Mouse (Mus musculus): ENCODE data around the gene Kdelr1. TPM values are rescaled to one million over a fixed set of nuclear protein-coding genes. Genes with fewer than 3 reads are reported as not detected.
A peak's percentile ranks its signal among the peaks of the same experiment; 100 is the strongest.
"Not testable (repeated sequence)": the region's sequence is repeated elsewhere in the genome, so short reads cannot be mapped to it uniquely, and the experiment has no call there.

The Kdelr1 gene
- polyA plus RNA-seq, 2 experiments from 2014 or later = 23.4 to 38.5 TPM

DNA sequence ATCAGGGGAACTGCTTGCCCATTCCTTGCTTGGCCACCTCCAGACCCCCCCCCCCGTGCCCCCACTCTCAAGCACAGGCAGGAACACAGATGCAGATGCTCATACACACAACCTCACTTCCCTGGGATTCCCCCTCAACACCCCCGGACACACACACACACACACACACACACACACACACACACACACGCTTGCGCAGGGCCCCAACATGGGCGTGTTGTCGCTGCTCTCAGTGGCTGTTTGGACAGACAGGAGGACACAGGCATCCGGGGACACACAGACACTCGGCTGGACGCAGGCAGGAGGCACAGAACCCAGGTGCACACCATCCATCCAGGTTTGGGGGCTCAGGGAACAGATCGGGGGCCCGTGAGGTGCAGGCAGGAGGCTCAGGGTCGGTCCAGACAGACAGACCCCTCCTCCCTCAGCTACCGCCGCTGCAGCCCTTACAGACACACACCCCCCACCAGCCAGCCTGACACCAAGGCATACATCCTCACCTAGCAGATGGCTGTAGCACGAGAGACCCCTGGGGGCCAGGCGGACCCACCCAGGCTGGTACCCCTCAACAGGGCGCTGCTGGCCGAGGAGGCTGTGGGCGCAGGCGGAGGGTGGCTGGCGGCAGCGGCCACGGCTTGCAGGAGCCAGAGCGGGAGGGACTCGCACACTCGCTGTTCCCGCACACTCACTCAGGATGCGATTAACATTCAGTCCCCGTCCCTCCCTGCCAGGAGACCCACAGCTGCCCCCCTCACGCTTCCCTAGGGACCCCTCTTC is 2.1 kb upstream of the Kdelr1 start:
- ATAC-seq = no peak

DNA sequence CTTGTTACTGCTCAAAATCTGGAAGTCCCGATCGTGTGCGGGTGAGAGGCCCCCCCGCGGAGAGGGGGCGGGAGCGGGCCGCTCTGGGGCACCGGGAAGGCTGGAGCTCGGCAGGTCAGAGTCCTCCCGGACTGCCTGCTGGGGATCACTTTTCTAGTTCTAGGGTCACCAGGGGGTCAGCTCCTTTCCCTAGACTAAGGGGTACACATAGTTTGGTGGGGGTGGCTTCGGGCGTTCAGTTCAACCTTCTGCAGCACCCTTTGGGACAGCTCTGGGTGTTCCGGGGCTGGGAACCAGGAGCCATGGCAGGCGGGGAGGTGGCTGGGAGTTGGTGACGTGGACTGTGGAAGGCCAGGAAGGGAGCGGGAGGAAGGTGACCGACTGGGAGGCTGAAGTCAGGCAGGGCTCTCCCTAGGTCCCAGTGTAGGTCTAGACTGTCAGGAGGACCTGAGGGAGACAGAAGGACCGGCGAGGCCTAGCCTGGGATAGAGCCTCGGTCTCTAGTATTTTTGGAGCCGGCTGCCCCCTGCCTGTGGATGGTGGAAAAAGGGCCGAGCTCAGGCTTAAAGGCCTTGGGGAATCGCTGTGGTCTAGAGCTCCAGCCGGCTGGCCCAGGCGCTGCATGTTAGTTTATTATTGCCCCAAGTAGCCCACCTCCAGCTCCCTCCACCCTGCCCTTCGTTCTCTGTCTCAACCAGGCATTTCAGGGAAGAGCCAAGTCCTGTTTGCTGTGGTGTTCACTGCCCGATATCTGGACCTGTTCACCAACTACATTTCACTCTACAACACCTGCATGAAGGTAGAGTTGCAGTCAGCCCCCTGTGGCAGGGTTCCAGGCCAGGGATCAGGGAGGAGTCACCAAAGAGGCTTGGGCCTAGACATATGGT is 732 bp downstream of the Kdelr1 start:
- ATAC-seq = no peak

DNA sequence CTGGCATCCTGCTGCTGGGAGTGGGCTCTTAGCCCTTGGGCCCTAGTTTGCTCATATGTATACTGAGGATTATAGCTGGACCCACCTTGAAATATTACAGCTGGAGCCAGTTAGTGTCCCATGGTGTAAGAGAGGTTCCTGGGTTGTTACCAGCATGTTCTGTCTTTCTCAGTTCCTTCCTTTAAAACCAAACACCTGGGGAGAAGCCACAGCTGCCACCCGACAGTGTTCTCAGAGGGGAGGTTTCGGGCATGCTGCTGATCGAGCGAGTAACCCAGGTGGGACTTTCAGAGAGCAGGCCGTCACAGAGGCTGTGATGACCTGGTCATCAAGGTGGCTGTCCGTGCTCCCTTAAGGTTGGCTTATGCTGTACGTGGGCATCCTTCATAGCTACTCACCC is 4.3 kb downstream of the Kdelr1 start:
- no peak for ATAC-seq

DNA sequence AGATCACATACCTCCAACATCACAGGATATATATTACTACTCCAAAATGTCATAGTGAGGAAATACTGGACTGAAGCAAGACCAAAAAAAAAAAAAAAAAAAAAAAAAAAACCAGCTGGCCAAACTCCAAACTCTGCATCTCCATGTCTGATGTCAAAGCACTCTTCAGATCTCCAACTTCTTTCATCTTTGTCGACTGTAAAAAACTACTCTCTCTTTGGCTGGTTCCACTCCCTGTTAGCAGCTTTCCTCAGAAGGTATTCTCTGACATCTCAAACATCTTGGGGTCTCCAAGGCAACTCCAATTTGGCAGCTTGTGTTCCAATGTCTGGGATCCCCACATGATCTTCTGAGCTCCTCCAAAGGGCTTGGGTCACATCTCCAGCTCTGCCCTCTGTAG is 5.7 kb downstream of the Kdelr1 start, which contains the start of gene Grin2d:
TSS of gene Grin2d (minus strand) at position 101 of the 400 bp plus-strand sequence.
- ATAC-seq = not testable (repeated sequence)

DNA sequence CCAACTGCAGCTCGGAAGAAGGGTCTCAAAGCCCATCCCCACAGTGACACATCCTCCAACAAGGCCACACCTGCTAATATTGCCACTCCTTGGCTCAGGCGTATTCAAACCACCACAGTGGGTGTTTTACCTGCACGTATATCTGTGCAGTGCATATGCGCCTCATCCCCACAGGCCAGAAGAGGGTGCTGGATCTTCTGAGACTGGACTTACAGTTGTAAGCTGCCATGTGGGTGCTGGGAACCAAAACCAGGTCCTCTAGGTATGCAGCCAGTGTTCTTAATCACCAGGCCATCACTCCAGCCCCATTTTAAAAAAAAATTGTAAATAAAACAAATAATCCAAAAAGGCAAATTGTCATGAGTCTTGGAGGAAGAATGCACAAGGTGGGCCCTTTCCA is 8.0 kb downstream of the Kdelr1 start:
- ATAC-seq = no peak

DNA sequence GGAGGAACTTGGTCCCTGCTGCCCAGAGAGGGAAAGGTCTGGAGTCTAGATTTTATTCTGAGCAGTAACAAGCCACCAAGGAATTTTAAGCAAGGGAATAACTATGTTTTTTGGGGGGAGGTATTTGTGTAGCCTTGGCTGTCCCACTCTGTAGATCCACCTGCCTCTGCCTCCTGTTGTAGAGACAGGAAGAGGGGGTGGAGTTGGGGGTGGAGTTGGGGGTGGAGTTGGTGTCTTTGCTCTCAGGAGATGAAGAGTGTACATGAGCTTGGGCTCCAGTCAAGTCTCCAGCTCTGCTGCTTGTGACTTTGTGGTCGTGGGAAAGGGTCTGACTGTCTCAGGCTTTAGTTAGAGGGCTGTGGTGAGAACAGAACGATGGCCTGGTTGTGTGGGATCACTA is 8.4 kb downstream of the Kdelr1 start:
- no peak for ATAC-seq

DNA sequence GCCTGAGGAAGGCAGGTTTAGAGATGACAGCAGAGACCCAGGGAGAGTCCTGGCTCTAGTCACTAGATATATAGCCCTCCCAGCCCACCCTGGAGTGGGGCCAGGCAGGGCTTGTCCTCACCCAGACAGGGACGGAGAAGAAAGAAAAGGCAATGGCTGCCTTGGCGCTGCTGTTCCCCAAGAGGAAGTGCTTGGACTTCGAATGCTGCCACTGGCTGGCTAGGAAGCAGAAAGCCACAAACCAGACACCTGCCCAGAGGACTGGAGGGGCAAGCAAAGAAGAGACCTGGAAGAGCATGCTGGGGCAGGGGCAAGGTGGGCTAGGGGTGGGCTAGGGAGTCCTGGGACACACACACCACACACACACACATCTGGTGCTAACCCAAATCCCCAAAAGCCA is 14.7 kb downstream of the Kdelr1 start:
- no peak for ATAC-seq

DNA sequence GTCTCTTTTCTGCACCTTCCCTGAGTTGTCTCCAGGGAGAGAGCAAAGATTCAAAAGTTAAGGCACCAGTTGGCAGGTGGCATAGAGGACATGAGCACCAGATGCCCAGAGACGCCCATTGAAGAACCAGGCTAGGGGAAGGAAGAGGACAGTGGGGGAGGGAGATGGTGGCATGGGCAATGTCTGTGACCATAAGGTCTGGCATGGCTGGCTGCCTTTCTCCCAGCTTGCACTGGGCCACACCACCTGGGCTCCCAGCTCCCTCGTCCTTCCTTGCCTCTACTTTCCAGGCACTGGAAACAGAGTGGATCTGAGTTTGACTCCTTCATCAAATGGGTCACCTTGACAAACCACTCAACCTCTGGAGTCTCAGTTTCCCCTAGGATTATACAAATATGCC is 20.1 kb downstream of the Kdelr1 start:
- no peak for ATAC-seq

DNA sequence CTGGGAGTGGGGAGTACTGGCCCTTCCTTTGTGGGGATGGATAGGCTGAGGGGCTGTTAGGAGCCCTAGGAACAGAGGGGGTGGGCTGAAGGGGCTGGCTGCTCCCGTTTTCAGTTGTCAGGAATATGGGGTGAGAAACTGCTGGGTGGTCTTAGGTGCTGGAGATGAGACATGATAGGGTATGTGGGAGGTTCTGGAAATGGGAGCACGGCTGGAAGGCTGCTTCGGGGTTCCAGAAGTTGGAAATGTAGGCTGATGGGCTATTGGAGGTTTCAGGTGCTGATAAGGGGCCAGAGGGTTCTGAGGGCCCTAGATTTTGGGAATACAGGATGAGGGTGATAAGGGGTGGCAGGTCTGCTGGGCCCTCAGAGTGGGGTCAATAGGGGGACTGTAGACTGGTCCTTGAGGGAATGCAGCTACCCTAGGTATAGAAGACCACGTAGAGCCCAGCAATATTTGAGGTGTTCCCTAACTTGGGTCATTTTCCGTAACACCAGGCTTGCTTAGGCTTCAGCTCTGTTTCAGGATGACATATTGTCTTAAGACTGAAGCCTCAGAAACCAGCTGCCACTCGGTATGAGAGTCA is 23.5 kb downstream of the Kdelr1 start:
- ATAC-seq = peak; percentile 7

DNA sequence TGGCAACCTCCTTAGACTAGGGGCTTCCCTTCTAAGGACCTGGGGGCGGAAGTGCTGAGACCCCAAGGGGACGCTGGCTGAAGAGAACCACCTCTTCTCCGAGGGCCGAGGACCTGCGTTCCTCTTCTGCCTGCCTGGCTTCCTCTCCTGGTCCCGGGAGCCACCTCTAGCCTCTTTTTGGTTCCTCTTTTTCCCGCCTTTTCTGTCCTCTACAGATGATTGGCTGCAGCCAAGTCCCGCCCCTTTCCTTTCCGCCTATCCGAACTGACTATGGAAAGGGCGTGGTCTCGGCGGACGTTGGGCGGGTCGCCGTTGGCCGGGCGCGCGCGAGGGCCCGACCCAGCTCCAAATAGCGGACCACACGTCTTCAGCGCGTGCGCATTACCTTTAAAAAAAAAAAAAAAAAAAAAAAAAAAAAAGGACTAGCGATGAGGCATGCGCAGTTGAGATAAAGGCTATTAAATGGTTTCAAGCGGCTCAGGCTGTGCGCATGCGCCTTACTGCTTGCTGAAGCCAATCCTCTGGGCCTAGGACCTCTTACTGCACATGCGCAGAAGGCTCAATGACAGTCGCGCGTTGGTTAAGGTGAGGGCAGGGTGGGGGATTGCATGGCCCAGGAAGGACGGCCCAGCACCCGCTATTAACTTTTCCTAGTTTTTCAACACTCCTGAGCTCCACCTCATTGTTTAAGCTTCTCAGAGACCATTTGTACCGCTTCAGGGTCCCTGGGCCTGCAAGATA is 24.1 kb downstream of the Kdelr1 start, which contains the start of the genes Syngr4 and Tmem143:
TSS of gene Syngr4 (minus strand) at position 198 of the 741 bp plus-strand sequence.
TSS of gene Tmem143 (plus strand) at position 425 of the 741 bp plus-strand sequence.
- peak; percentile 91 for ATAC-seq

DNA sequence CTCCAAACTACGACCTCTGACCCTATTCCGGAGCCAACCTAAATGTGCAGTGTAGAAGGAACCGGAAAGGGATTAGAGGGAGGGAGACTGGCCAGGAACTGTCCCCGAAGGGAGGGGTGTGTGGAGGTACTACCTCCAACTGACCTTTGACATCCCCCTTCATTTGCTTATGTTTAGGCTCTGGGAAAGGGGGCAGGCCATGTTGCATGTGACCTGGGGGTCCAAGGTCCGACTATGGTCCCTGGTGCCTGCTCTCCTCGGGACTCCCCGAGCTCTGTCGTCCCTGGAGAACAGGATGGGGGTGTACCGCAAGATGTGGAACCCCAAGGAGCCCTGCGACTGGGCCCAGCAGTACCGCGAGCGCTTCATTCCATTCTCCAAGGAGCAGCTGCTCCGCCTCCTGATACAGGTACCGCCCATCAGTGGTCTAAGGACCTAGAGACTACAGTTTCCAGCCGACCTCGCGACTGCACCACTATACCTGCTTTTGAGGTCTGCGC is 24.7 kb downstream of the Kdelr1 start:
- no peak for ATAC-seq

DNA sequence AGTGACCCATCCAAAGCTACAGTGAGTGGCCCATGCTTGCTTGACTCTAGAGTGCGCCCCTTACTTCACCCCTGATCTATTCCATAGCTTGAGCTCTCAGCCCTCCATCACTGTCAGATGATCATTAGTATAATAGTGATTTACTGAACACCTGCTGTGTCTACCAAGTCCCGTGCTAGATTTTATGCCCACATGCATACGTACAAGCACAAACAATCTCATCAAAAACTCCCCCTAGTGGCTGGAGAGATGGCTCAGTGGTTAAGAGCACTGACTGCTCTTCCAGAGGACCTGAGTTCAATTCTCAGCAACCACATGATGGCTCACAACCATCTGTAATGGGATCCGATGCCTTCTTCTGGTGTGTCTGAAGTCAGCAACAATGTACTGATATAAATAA is 25.6 kb downstream of the Kdelr1 start:
- ATAC-seq = peak; percentile 32

DNA sequence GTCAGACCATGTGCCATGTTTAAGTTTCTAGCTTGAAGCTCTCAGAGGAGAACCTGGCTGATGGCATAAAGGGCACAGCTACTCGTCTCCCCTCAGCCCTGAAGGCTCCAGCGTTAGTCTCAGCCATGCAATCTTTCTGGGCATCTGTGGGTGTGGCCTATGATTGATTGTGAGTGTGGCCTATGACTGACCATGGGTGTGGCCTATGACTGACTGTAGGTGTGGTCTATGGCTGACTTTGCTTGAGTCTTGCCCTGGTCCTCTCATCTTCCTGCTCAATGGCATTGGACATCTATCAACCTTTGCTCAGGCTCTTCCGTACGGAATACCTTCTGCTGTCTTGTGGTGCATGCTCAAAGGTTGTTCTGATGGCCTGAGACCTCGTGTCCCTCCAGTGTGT is 29.0 kb downstream of the Kdelr1 start:
- no peak for ATAC-seq

DNA sequence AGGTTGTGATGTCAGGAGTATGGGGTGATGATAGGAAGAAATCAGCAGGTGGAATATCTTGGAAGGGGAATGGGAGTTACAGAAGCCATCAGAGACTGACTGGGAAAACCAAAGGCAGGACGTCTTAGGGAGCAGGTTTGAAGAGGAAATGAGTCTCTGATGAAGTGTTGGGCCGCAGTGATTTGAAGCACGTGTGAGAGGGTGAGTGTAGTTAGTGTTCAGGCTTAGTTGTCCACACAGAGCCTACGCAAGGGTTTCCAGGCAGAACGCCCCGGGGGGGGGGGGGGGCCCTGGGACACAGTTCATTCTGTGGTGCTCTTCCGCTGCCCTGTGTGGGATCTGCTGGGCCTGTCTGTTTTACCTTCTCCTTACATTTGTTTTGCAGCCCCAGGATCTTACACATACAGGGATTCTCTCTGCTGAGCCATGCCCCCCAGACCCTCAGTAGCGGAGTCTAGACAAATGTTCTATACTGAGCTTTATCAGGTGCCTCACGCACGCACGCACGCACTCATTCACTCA is 30.0 kb downstream of the Kdelr1 start:
- ATAC-seq = no peak

DNA sequence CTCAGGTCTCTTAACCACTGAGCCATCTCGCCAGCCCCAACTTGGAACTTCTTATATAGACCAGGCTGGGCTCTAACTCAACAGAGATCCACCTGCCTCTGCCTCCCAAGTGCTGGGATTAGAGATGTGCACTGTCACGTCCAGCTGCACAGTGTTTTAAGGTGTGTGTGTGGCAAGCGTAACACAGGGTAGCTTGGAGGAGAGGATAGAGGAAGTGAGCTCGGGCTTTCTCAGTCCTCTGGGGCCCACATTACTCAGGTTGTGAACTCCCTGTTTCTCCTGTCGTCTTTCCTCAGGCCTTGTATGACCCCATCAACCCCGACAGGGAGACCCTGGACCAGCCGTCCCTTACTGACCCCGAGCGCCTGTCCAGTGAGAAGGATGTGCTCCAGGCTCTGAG is 34.0 kb downstream of the Kdelr1 start:
- ATAC-seq = no peak

DNA sequence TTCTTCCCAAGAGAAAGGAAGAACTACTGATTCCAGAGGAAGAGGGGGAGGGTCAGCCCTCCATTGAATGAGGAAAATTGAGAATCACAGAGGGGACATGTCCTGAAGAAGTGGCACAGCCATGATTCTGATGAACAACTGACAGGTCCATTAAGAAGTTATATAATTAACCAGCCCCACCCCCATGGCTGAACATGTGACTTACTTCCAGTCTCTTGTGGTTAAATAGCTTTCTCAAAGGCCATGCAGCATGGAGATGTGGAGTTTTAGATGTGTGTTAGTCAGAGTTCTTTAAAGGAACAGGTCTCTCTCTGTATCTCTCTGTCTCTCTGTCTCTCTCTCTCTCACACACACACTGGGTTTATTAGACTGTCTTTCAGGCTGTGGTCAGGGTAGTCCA is 35.8 kb downstream of the Kdelr1 start:
- ATAC-seq = no peak

DNA sequence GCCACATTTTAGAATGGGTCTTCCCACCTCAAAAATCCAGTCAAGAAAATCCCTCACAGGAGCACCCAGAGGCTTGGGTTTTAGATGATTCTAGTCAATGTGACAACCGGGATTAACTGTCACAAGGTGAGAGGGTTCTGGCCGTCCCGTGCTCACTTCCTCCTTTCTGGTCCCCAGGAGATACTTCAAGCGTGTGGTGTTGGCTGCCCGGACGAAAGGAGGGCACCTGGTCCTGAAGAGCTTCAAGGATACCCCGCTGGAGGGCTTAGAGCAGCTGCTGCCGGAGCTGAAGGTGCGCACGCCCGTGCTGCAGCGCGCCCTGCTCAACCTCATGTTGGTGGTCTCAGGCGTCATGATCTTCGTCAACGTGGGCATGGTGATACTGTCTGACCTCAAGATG is 36.6 kb downstream of the Kdelr1 start:
- ATAC-seq = no peak

DNA sequence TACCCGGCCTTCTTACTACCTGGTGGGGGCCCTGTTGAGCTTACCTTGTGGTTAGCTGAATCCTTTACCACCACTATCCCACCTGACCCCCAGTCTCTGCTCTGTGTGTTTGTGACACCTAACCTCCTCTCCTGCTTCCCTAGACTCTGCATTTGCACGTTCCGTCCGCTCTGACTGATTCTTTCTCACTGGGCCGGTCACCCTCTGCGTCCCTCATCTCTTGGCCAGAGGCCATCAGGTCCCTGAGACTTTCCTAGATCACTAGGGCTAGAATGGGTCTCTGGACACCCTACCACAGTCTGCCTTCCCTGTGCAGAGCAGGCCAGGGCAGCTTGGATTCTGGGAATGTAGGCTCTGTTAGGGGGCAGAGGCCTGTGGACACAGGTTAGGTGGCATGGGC is 41.5 kb downstream of the Kdelr1 start:
- no peak for ATAC-seq

DNA sequence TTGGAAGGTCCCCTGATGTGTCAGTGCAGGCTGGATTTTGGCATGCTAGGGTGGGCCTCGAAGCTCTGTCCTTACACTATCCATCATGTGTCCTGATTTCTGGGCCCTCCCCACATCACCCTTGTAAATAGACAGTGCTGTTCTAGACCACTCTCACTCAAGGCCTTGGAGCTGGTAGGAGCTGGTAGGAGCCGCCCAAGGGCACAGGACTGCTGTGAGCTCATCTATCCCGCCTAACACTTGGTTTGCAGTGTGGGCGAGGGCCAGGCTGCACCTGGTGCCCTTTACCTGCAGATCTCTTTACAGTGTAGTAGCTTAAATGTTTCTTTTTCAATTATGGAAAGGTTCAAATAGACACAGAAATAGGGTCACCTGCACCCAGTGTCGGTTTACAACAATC is 42.4 kb downstream of the Kdelr1 start:
- ATAC-seq = no peak

DNA sequence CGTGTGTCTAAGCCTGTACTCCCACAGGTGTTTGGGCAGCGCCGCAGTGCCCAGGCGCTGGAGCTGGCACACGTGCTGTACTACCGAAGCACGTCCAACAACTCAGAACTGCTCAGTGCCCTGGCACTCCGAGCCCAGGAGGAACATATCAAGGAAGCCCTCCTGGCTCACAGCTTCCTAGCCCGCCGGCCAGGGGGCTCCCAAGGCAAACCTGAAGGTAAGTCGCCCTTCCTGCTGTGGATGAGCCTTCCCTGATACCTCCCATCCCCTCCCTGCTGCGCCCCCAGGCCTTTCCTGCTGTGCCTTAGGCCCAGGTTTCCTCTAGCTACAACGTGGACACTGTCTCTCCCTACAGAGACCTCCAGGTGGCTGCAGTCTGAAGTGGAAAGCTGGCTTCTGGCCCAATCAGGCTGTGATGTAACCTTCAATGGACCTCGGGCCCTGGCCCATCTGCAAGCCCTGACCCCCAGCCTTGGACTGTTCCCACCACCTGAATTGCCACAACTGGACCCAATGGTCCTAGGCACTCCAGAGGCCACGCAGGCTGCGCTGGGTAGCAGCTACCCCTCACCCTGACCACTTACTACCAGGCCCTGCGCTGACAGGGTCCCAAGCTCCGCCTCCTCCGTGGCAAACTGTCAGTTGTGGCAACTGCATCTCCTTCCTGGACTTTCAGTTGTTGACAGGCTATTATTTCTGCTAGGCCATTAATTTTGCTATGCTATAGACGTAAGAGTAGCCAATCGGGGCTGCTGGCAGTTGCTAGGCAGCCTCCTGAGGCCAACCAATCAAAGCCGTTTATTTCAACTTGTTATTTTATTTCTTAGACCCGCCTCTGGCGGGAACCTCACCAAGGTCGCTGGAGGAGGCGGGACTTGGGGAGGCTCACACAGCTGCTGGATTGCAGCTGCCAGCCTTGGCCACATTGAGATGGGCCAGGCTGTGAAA is 43.8 kb downstream of the Kdelr1 start:
- ATAC-seq = peak; percentile 87

Data from activated CD4-positive, CD25-positive, alpha-beta regulatory T cell, adult 4 months (primary cell).